Mouse (Mus musculus) erythroblast, embryonic 14.5 days (primary cell): ENCODE results near the gene St5.

Experiments
- GATA1 ChIP-seq: IDR thresholded peaks from 2 replicates; pipeline ENCODE4 v1.6.1; 2012; ENCODE audit warnings: low read length, inconsistent platforms, mixed read lengths
- TAL1 ChIP-seq: IDR thresholded peaks from 3 replicates; pipeline ENCODE4 v1.6.1; 2012; ENCODE audit warnings: low read length, inconsistent platforms, mixed read lengths

DNA sequence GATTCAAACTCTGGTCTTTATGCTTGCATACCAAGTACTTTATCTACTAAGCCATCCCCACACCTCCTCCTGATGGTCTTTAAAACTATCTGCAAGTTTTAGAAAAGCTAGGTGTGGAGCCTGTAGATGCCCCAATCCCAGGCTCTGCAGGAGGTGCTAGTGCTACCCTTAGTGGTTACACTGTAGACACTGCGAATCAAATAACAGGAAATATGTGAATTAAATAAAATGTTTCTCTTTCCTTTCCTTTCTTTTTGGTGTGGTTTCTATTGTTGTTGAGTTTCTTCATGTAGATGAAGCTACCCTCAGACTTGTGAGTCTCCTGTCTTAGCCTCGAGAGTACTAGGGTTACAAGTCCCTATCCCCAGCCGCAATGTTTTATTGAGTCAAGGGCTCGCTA is 38.3 kb upstream of the St5 start:
- no peak for TF ChIP-seq TAL1
- no peak for TF ChIP-seq GATA1
